Mouse (Mus musculus) intestine, embryonic 14.5 days (tissue): Measurements from ENCODE around the gene R3hdm4. TPM values are rescaled to one million over a fixed set of nuclear protein-coding genes. Genes with fewer than 3 reads are reported as not detected.

Source experiments
- ATAC-seq: fragments of 200-750 bp; cut with Nextera tagmentation; replicated peaks from 2 replicates; pipeline ENCODE4 v1.8.0; 2017; ENCODE audit warnings: low read depth, moderate number of reproducible peaks, moderate TSS enrichment, moderate library complexity; ENCODE audit not compliant: low FRiP score, low TSS enrichment
- DNase-seq: peaks from one replicate; pipeline ENCODE4 v3.0.0-alpha.2; 2018; ENCODE audit warnings: low spot score
- H3K27ac ChIP-seq: fragments of 300-500 bp; sonication (generic); 2 replicates; pipeline ENCODE4 v1.5.1; 2014; ENCODE audit warnings: low read depth, mild to moderate bottlenecking, control low read depth
- H3K27me3 ChIP-seq: fragments of 300-500 bp; sonication (generic); replicated peaks from 2 replicates; pipeline ENCODE4 v1.6.1; 2014; ENCODE audit warnings: low read length, control low read depth; ENCODE audit not compliant: control insufficient read depth, insufficient read depth
- H3K36me3 ChIP-seq: fragments of 300-500 bp; sonication (generic); 2 replicates; pipeline ENCODE4 v1.6.1; 2014; ENCODE audit warnings: low read length, control low read depth; ENCODE audit not compliant: control insufficient read depth, insufficient read depth
- H3K4me1 ChIP-seq: fragments of 300-500 bp; sonication (generic); replicated peaks from 2 replicates; pipeline ENCODE4 v1.6.1; 2014; ENCODE audit warnings: low read length, control low read depth, mixed read lengths; ENCODE audit not compliant: control insufficient read depth, insufficient read depth
- H3K4me2 ChIP-seq: fragments of 300-500 bp; sonication (generic); 2 replicates; pipeline ENCODE4 v1.6.1; 2014; ENCODE audit warnings: low read length
- H3K4me3 ChIP-seq: fragments of 300-500 bp; sonication (generic); 2 replicates; pipeline ENCODE4 v1.5.1; 2014; ENCODE audit warnings: low read depth, low read length, control low read depth, mixed read lengths
- H3K9ac ChIP-seq: fragments of 300-500 bp; sonication (generic); 2 replicates; pipeline ENCODE4 v1.6.1; 2014; ENCODE audit warnings: mild to moderate bottlenecking, low read length
- H3K9me3 ChIP-seq: fragments of 300-500 bp; sonication (generic); 2 replicates; pipeline ENCODE4 v1.6.1; 2016; ENCODE audit warnings: low read length, control low read depth; ENCODE audit not compliant: control insufficient read depth
- WGBS: fragments of 180-500 bp; shearing (Covaris S2); extraction: QIAGEN DNeasy Blood & Tissue Kit; methylation state at CpG from one replicate; pipeline ENCODE4 v1.1.7; 2014; 5-methylcytosine and 5-hydroxymethylcytosine counted together
- polyA plus RNA-seq: library from polyadenylated mRNA; unstranded; fragments of >200 nt; fragmentation: Nextera tagmentation; extraction: Ambion mirVana; gene quantifications from 2 replicates; pipeline ENCODE4 v1.2.1, GENCODE M21; 2014

The R3hdm4 gene
- polyA plus RNA-seq, 1 experiment from 2014 or later = 122 TPM

DNA sequence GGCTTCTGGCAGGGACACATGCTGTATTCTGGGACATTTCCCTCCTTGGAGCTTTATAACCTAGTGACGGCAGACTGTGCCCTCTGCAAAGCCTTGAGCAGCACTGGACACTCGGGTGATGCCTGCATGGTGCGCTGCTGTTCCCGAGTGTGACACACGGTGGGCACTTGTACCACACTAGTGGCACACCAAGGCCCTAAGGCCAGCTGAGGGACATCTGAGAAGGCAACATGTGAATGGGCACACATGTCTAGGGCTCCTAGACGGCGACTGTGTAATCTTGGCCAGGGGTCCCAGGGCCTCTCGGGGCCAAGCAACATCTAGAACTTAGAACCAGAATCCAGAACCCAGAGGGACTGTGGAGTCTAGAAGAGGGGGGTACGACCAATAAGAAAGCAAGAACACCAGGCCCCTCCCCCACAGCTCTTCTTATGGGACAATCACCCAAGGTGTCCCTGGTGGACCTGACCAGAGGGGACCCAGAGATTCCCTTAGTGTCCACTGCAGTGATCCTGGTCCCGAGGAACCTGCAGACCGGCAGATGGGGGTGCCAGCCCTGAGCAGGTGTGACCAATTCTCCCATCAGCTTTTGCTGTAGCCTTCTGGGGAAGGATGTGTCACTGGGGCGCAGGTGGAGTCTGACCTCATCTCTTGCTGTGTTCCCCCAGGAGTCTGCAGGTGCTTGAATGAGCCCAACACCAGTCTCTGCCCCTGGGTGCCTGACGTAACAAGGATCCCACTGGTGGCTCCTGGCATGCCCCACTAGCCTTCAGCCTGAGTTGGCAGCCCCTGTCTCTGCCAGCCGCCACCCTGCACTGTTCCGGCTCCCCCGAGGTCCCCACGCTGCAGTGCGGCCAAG, 9.2 kb upstream of the R3hdm4 start:
- ATAC-seq (no peak), DNase-seq (no peak)
- no peaks in the 10 kb centered on the region for H3K9me3 ChIP-seq
- H3K27ac ChIP-seq = no peak overlapping the region
- H3K4me2 ChIP-seq = no peak overlapping the region
- no peaks in the 10 kb centered on the region for H3K27me3 ChIP-seq
- WGBS = 87% methylated on average over 18 of the region's 18 CpGs
- peaks cover 33% of the 10 kb centered on the region for H3K36me3 ChIP-seq
- no peak overlapping the region for H3K4me3 ChIP-seq
- H3K9ac ChIP-seq = 0 out of 2 replicates have a peak overlapping the region, but pooled peaks have one; percentile 7
- peaks cover 36% of the 10 kb centered on the region for H3K4me1 ChIP-seq

DNA sequence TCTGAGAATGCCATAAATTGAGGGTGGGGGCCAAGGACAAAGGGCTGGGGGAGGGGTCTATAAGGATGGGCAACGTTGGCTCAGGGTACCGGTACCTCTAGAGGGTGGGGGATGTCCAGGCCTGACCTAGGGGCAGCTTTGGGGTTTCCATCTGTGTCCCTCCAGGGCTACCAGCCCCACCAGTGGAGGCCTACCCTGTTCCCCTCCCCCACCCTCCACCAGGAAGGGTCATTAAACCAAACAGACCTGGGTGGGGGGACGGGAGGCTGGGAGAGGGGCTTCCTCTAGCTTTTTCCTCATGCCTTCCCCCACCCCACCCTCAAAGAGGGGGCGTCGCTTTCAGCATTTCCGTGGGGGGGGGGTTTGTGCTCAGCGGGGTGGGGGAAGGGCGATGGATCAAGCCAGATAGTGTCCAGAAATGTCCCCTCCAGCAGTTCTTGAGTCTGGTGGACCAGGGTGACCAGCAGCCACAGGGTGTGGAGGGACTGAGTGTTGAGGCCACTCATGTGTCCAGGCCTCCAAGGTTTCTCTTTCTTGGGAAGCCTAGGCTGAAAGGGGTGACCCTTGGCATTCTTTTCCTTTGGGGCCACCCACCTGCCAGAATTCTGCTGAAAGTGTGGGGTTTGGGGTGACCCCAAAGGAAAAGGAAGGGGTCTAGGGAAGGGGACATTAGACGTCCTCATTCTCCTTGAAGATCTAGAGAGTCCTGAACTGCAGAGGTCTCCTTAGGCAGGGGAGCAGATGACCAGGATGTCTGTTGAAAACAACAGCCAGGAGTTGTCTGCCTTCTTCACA, 8.1 kb upstream of the R3hdm4 start:
- peak overlapping the region; percentile 58 for H3K4me3 ChIP-seq
- H3K4me1 ChIP-seq = peaks cover 33% of the 10 kb centered on the region
- H3K27ac ChIP-seq = peak overlapping the region; percentile 54; the same call in 1 of the 2 replicates
- no peak for ATAC-seq
- peak overlapping the region; percentile 46; the same call in 1 of the 2 replicates for H3K9ac ChIP-seq
- 15% methylated on average over 9 of the region's 9 CpGs for WGBS
- H3K36me3 ChIP-seq = peaks cover 30% of the 10 kb centered on the region
- H3K9me3 ChIP-seq = no peaks in the 10 kb centered on the region
- H3K4me2 ChIP-seq = peak overlapping the region; percentile 88
- peak; percentile 55 for DNase-seq
- H3K27me3 ChIP-seq = no peaks in the 10 kb centered on the region

DNA sequence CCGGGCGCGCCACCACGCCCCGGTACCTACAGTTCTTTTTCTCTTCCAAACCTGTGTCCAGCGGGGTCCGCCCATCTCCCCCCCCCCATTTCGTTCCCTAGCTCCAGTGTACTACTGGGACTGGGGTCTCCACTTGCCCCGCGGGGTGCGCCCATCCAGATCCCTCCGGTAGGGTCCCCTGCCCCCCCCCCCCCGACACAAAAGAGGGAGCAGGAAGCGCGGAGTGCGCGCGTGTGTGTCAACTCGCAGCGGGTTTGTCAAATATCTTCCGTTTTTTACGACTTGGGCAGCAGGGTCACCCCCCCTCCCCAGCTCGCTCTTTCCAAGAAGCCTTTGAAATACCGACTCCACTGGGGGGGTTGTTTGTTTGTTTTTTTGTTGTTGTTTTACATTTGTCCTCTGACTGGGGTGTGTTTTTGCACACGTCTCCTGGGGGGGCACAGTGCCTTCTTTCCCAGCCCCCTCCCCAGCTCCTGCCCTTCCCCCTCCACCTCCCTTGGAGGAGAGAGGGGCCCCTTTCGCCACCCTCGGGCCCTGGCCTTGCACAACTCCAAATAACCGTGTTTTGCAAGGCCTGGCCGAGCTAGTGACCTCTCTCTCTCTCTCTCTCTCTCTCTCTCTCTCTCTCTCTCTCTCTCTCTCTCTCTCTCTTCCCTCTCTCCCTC, 7.2 kb upstream of the R3hdm4 start:
- DNase-seq (peak; percentile 79), ATAC-seq (no peak)
- Histone ChIP-seq H3K36me3 (peaks cover 23% of the 10 kb centered on the region), H3K4me2 (peak overlapping the region; percentile 88), H3K4me1 (peaks cover 32% of the 10 kb centered on the region), H3K27me3 (no peaks in the 10 kb centered on the region; the same call in 1 of the 2 replicates), H3K4me3 (peak overlapping the region; percentile 58), H3K9me3 (no peaks in the 10 kb centered on the region), H3K9ac (peak overlapping the region; percentile 76), H3K27ac (peak overlapping the region; percentile 80)
- WGBS = under 1% methylated on average over 29 of the region's 29 CpGs

DNA sequence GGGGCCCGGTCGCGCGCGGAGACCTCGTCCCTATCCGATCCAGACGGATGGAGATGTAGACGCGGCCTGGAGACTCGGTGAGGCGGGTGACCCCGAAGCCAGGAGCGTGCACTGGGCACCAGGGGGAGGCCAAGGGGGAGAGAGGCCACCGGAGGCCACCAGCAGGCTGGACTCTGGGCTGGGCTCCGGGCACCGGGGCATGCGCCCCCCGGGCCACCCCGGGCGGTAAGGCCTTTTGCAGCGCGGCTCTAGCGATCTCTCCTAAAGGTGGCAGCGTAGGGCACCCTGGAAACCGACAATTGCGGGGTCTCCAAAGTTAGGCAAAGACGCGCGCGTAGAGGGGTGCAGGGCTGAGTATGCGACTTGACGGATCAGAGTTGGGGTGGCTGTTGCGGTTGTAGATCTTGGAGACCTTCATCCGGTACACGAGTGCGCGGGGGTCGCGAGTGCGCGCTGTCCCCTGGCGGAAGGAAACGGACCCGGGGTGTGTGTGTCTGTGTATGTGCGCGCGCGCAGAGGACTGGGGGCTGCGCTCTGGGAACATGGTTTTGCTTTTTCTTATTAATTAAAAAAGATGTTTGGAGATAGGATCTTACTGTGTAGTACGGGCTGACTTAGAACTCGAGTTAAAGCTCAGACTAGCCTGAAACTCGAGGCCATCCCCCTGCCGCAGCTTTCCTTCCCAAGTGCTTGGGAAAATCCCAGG, 6.5 kb upstream of the R3hdm4 start:
- H3K4me3 ChIP-seq = peak overlapping the region; percentile 58
- peak overlapping the region; percentile 76 for H3K9ac ChIP-seq
- no peaks in the 10 kb centered on the region for H3K9me3 ChIP-seq
- H3K36me3 ChIP-seq = peaks cover 19% of the 10 kb centered on the region
- ATAC-seq = peak; percentile 21; the same call in 1 of the 2 replicates
- H3K27ac ChIP-seq = peak overlapping the region; percentile 80
- peaks cover 27% of the 10 kb centered on the region for H3K4me1 ChIP-seq
- whole genome bisulfite sequencing = 1% methylated on average over 53 of the region's 54 CpGs
- H3K27me3 ChIP-seq = peaks cover 7% of the 10 kb centered on the region; the same call in 1 of the 2 replicates
- peak; percentile 87 for DNase-seq
- H3K4me2 ChIP-seq = peak overlapping the region; percentile 88

DNA sequence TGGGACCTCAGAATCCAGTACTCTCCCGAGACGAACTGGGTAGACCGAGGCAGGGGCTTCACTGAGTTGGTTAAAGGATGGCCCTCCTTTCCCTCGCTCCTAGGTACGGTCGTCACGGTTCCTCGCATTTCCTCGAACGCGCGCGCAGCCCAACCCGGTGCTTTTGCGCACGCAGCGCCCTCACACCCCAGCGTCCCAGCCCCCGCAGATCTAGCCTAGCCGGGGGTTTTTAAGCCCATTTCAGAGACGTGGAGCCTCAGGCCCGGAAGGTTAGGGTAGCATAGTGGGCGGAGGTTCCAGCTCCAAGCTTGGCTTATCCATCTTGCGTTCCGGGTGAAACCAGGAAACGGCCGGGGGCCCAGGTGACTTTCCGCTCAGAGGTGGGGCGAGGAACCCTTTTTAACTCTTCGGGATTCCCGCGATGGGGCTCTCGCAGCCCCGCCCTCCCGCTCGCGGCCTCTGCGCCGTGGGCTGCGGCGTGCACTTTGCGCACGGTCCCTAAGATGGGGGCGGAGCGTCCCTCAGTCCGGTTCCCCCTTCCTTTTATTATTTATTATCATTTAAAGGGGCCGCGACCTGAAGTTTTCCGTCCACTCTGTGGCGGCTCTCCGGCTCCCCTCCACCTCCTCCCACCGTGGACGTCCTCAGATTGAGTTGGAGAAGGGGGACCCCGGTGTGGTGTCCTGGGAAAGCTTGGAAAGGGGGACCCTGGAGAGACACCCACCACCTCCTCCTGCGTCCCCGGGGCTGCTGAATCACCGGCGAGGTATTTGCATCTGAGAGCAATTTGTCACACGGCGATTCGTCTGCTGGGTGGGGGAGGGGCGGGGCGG, 5.7 kb upstream of the R3hdm4 start, which contains the start of gene Arid3a:
Arid3a (plus strand) TSS at position 553 of the 833 bp plus-strand sequence.
- Histone ChIP-seq H3K36me3 (peaks cover 12% of the 10 kb centered on the region), H3K27me3 (peaks cover 14% of the 10 kb centered on the region), H3K9me3 (no peaks in the 10 kb centered on the region), H3K27ac (peak within 1 kb of the TSS; percentile 80), H3K4me3 (peak within 1 kb of the TSS; percentile 58), H3K4me2 (peak within 1 kb of the TSS; percentile 88), H3K4me1 (peaks cover 22% of the 10 kb centered on the region), H3K9ac (peak within 1 kb of the TSS; percentile 76)
- DNase-seq = peak; percentile 95
- WGBS = under 1% methylated on average over 63 of the region's 63 CpGs
- peak; percentile 83 for ATAC-seq

DNA sequence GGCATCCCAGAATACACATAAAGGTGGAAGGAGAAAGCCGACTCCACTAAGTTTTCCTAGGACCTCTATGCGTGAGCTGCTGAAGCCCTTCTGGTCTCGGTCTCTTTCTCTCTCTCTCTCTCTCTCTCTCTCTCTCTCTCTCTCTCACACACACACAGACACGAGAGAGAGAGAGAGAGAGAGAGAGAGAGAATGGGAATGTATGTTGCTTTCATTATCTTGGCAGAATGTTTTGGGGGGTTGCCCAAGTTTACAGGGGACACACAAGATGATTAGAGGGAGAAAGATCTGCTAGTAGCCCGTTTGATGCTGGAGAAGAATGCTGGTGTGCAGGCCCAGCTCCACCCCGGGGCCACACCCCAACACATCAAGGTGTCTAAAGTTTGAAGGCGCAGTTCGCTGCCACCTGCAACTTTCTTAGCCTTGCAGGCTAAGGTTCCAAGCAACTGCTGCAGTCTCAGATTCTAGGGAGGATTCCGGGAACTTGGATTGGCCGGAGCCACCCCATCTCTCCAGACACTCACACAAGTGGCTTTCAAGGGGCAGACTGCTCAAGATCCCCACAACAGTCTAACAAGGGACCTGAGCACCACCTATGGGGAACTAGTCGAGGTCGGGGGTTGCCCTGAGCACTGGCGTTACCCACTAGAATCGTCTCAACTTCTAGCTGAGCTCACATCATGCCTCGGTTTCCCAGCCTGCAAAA, 4.9 kb upstream of the R3hdm4 start:
- 5% methylated on average over 15 of the region's 15 CpGs for WGBS
- H3K27ac ChIP-seq = peak overlapping the region; percentile 80; the same call in 1 of the 2 replicates

More for the DNA sequence above, 4.9 kb upstream of the R3hdm4 start:
- H3K9me3 ChIP-seq = no peaks in the 10 kb centered on the region
- peak overlapping the region; percentile 58 for H3K4me3 ChIP-seq
- no peak for ATAC-seq
- DNase-seq = peak; percentile 69
- H3K27me3 ChIP-seq = peaks cover 22% of the 10 kb centered on the region
- peaks cover 27% of the 10 kb centered on the region for H3K4me1 ChIP-seq
- peak overlapping the region; percentile 88 for H3K4me2 ChIP-seq
- H3K36me3 ChIP-seq = peaks cover 5% of the 10 kb centered on the region; the same call in 1 of the 2 replicates
- peak overlapping the region; percentile 76 for H3K9ac ChIP-seq
